Mouse (Mus musculus): ENCODE measurements around the gene Sypl. TPM values are rescaled to one million over a fixed set of nuclear protein-coding genes. Genes with fewer than 3 reads are reported as not detected.
A peak's percentile ranks its signal among the peaks of the same experiment; 100 is the strongest.

The Sypl gene
- 100 to 1,000 TPM in 1 of 26 experiments, 10 to 100 TPM in 25; 18.1 to 101 (median 46.8) TPM for total RNA-seq (2018; cell fraction: chromatin; rRNA removed)
- total RNA-seq (2018; cell fraction: cytosol; rRNA removed) = 100 to 1,000 TPM in 25 of 26 experiments, 10 to 100 TPM in 1; 82.5 to 185 (median 140) TPM
- total RNA-seq (2018; cell fraction: nucleus; rRNA removed) = 100 to 1,000 TPM in 13 of 26 experiments, 10 to 100 TPM in 13; 53.6 to 165 (median 98.3) TPM
- polyA plus RNA-seq (2018) = 136 to 183 TPM (median 177 TPM) in 3 replicates

GRCm38 (mm10) chr12:32953596-32954215 lies at the start of gene Sypl:
Gene Sypl, plus strand, starts transcription at chr12:32953891.
- Histone ChIP-seq H3K79me2 (ENCODE audit: inconsistent target) (peaks cover 41% of the 10 kb centered on the region), H3K27ac (peak within 1 kb of the TSS; percentile 91)
- WGBS (ENCODE audit: missing documents) = under 1% methylated on average over 33 of the region's 52 CpGs

DNA sequence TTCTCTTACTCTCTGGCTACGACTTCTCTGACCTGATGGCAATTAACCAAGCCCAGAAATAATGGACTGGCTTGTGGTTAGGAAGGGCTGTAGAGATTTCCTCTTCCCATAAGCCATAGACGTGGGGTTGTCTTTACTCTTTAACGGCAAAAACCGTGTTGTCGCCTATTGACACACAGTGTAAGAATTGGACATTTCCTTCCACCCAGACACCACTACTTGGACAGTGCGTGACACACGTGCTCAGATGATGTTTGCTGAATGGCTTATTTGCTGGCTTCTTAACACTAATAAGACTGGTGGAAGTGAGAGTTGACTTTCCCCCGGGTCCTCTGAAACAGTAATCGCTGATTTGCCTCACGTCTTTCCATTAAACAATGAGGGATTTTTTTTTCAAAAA lies 44.0 kb upstream of the Sypl start:
- Histone ChIP-seq H3K36me3 (ENCODE audit: inconsistent target) (no peaks in the 10 kb centered on the region), H3K79me2 (ENCODE audit: inconsistent target) (no peaks in the 10 kb centered on the region), H3K27ac (no peak overlapping the region), H3K4me3 (ENCODE audit: inconsistent target) (no peak overlapping the region)
- WGBS (ENCODE audit: missing documents) = 28% methylated on average over 10 of the region's 10 CpGs

More at GRCm38 (mm10) chr12:32953596-32954215, at the start of gene Sypl:
- no peaks in the 10 kb centered on the region for H3K36me3 ChIP-seq (ENCODE audit: inconsistent target)
- H3K4me3 ChIP-seq (ENCODE audit: inconsistent target) = peak within 1 kb of the TSS; percentile 85

- WGBS (ENCODE audit: missing documents) = 23% methylated on average over 11 of the region's 11 CpGs
- no peaks in the 10 kb centered on the region for H3K36me3 ChIP-seq (ENCODE audit: inconsistent target)
Measured at GRCm38 (mm10) chr12:32910092-32910491, 43.6 kb upstream of the Sypl start.

GRCm38 (mm10) chr12:32910560-32911194 lies 43.0 kb upstream of the Sypl start:
- Histone ChIP-seq H3K79me2 (ENCODE audit: inconsistent target) (no peaks in the 10 kb centered on the region), H3K36me3 (ENCODE audit: inconsistent target) (no peaks in the 10 kb centered on the region), H3K4me3 (ENCODE audit: inconsistent target) (no peak overlapping the region), H3K27ac (no peak overlapping the region)
- 46% methylated on average over 15 of the region's 15 CpGs for WGBS (ENCODE audit: missing documents)

More at GRCm38 (mm10) chr12:32910092-32910491, 43.6 kb upstream of the Sypl start:
- H3K27ac ChIP-seq = no peak overlapping the region
- no peaks in the 10 kb centered on the region for H3K79me2 ChIP-seq (ENCODE audit: inconsistent target)
- no peak overlapping the region for H3K4me3 ChIP-seq (ENCODE audit: inconsistent target)

DNA sequence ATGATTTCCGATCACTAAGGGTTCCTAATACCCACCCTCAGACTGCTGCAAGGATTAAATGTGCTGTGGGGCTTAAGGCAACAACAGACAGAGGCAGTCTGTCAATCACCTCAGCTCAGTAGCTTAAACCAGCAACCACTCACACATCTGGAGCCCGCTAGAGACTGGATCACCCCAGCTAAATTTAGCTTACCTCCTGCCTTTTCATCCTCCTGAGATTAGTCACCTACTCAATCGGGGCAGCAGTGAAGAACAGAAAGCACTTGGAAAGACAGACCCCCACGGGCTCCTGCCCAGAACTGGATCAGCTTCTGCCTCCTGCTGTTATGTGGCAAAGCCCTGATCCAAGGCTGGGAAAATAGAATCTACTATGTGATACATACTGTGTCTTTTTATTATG lies 42.1 kb upstream of the Sypl start:
- H3K4me3 ChIP-seq (ENCODE audit: inconsistent target) = no peak overlapping the region
- H3K36me3 ChIP-seq (ENCODE audit: inconsistent target) = no peaks in the 10 kb centered on the region
- 75% methylated on average over 4 of the region's 4 CpGs for WGBS (ENCODE audit: missing documents)
- H3K79me2 ChIP-seq (ENCODE audit: inconsistent target) = no peaks in the 10 kb centered on the region
- no peak overlapping the region for H3K27ac ChIP-seq

GRCm38 (mm10) chr12:32912772-32913171 lies 40.9 kb upstream of the Sypl start:
- H3K4me3 ChIP-seq (ENCODE audit: inconsistent target) = no peak overlapping the region
- H3K36me3 ChIP-seq (ENCODE audit: inconsistent target) = no peaks in the 10 kb centered on the region
- H3K27ac ChIP-seq = no peak overlapping the region
- no peaks in the 10 kb centered on the region for H3K79me2 ChIP-seq (ENCODE audit: inconsistent target)
- 28% methylated on average over 5 of the region's 5 CpGs for WGBS (ENCODE audit: missing documents)

DNA sequence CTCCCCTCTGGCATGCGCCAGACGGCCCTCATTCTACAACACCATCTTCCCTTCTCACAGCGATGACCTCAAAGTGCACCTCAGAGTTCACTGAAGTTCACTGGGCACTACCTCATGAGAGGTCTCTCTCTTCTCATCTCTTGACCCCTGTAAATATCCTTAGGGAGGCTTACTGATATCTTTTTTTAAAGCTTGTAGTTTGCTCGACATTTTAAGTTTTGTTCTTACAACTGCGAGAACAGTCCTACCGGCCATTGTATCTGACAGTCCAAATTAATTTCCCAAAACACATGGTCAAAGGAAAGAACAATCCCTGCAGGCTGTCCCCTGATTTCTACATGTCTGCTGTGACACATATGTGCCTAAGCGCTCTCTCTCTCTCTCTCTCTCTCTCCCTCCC lies 35.0 kb upstream of the Sypl start:
- no peak overlapping the region for H3K4me3 ChIP-seq (ENCODE audit: inconsistent target)
- 95% methylated on average over 6 of the region's 7 CpGs for WGBS (ENCODE audit: missing documents)
- H3K79me2 ChIP-seq (ENCODE audit: inconsistent target) = no peaks in the 10 kb centered on the region

GRCm38 (mm10) chr12:32919091-32919490 lies 34.6 kb upstream of the Sypl start:
- H3K36me3 ChIP-seq (ENCODE audit: inconsistent target) = no peaks in the 10 kb centered on the region
- no peak overlapping the region for H3K4me3 ChIP-seq (ENCODE audit: inconsistent target)
- no peak overlapping the region for H3K27ac ChIP-seq
- WGBS (ENCODE audit: missing documents) = 52% methylated on average over 2 of the region's 3 CpGs
- H3K79me2 ChIP-seq (ENCODE audit: inconsistent target) = no peaks in the 10 kb centered on the region

More for the DNA sequence above, 35.0 kb upstream of the Sypl start:
- no peak overlapping the region for H3K27ac ChIP-seq
- H3K36me3 ChIP-seq (ENCODE audit: inconsistent target) = no peaks in the 10 kb centered on the region

- Histone ChIP-seq H3K4me3 (ENCODE audit: inconsistent target) (no peak overlapping the region), H3K27ac (no peak overlapping the region), H3K79me2 (ENCODE audit: inconsistent target) (no peaks in the 10 kb centered on the region), H3K36me3 (ENCODE audit: inconsistent target) (no peaks in the 10 kb centered on the region)
- WGBS (ENCODE audit: missing documents) = 98% methylated on average over 4 of the region's 5 CpGs
Measured at GRCm38 (mm10) chr12:32919527-32919926, 34.2 kb upstream of the Sypl start.

DNA sequence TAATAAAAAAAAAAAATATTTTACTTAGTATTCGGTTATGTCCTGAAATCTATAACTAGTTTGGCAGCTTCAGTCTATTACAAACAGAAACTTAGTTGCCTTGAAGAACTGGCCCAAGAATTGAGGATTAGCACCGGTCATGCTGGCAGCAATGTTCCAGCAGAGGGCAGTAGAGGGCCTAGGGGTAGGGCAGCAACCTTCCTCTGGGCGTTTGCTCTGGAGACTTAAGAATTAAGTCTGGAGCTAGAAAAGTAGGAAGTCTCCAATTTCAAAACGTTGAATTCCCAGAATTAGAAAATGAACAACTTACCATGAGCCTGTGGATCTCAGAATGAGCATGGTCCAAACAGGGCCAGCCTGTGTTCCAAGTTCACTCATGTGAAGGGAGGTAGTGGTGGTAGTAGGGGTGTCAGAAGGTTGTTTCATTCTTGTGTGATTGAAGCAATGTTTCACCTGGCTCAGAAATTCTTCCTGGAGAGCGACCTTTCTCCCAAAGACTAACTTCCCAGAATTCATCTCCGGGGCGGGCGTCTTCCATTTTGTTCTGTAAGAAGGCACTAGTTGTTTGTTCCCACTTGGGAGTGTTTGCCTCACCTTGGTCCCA lies 33.4 kb upstream of the Sypl start:
- H3K36me3 ChIP-seq (ENCODE audit: inconsistent target) = no peaks in the 10 kb centered on the region
- H3K27ac ChIP-seq = no peak overlapping the region
- no peaks in the 10 kb centered on the region for H3K79me2 ChIP-seq (ENCODE audit: inconsistent target)
- 61% methylated on average over 8 of the region's 8 CpGs for WGBS (ENCODE audit: missing documents)
- H3K4me3 ChIP-seq (ENCODE audit: inconsistent target) = no peak overlapping the region

- no peaks in the 10 kb centered on the region for H3K79me2 ChIP-seq (ENCODE audit: inconsistent target)
- no peaks in the 10 kb centered on the region for H3K36me3 ChIP-seq (ENCODE audit: inconsistent target)
- no peak overlapping the region for H3K27ac ChIP-seq
- H3K4me3 ChIP-seq (ENCODE audit: inconsistent target) = no peak overlapping the region
- WGBS (ENCODE audit: missing documents) = 92% methylated on average over 4 of the region's 4 CpGs
Measured at GRCm38 (mm10) chr12:32921071-32921470, 32.6 kb upstream of the Sypl start.

GRCm38 (mm10) chr12:32921532-32922131 lies 32.1 kb upstream of the Sypl start:
- no peak overlapping the region for H3K27ac ChIP-seq
- H3K4me3 ChIP-seq (ENCODE audit: inconsistent target) = no peak overlapping the region
- no peaks in the 10 kb centered on the region for H3K36me3 ChIP-seq (ENCODE audit: inconsistent target)
- WGBS (ENCODE audit: missing documents) = 93% methylated on average over 7 of the region's 7 CpGs
- H3K79me2 ChIP-seq (ENCODE audit: inconsistent target) = no peaks in the 10 kb centered on the region

- H3K27ac ChIP-seq = no peak overlapping the region
Measured at GRCm38 (mm10) chr12:32924245-32924644, 29.4 kb upstream of the Sypl start.

GRCm38 (mm10) chr12:32926331-32927172 lies 27.1 kb upstream of the Sypl start:
- no peaks in the 10 kb centered on the region for H3K79me2 ChIP-seq (ENCODE audit: inconsistent target)
- H3K36me3 ChIP-seq (ENCODE audit: inconsistent target) = no peaks in the 10 kb centered on the region
- 94% methylated on average over 18 of the region's 18 CpGs for WGBS (ENCODE audit: missing documents)
- no peak overlapping the region for H3K4me3 ChIP-seq (ENCODE audit: inconsistent target)
- no peak overlapping the region for H3K27ac ChIP-seq

More at GRCm38 (mm10) chr12:32924245-32924644, 29.4 kb upstream of the Sypl start:
- no peaks in the 10 kb centered on the region for H3K79me2 ChIP-seq (ENCODE audit: inconsistent target)
- no peaks in the 10 kb centered on the region for H3K36me3 ChIP-seq (ENCODE audit: inconsistent target)
- no peak overlapping the region for H3K4me3 ChIP-seq (ENCODE audit: inconsistent target)
- WGBS (ENCODE audit: missing documents) = 78% methylated on average over 3 of the region's 3 CpGs
